22 mouse cellular contexts compared by ENCODE assay signal in genomic region chr13:47666470-47666869, GRCm38 (mm10).
DNase-seq lines count a peak whose midpoint lies in the region; ATAC-seq lines count a peak whose summit lies in the region.
"Had no signal": no experiment of that assay in that cellular context is flagged by ENCODE, and none has a peak within 500 bp of the region (broad histone marks: within the 10 kb centered on the region; RNA-seq: fewer than 3 reads in every experiment).

No protein-coding gene starts in this region.

- no peaks in the 10 kb centered on the region for H3K36me3 ChIP-seq in forebrain, embryonic 13.5 days (ENCODE audit: poor library complexity, severe bottlenecking)
- no peaks in the 10 kb centered on the region for H3K36me3 ChIP-seq in forebrain, embryonic 16.5 days (ENCODE audit: control insufficient read depth, insufficient read depth)
- no peaks in the 10 kb centered on the region for H3K36me3 ChIP-seq in heart, embryonic 15.5 days
- no peaks in the 10 kb centered on the region for H3K36me3 ChIP-seq in midbrain, embryonic 10.5 days
- no peaks in the 10 kb centered on the region for H3K36me3 ChIP-seq in midbrain, embryonic 14.5 days (ENCODE audit: control insufficient read depth, insufficient read depth, low read length)
- H3K36me3 ChIP-seq: limb, embryonic 13.5 days; liver, embryonic 13.5 days; midbrain, embryonic 12.5 days; stomach, embryonic 15.5 days had no signal

- no peak overlapping the region for H3K9ac ChIP-seq in forebrain, embryonic 13.5 days
- no peak overlapping the region for H3K9ac ChIP-seq in forebrain, embryonic 16.5 days (replicated peaks; ENCODE audit: low read depth, low read length)
- H3K9ac ChIP-seq in heart, embryonic 15.5 days: no peak overlapping the region
- no peak overlapping the region for H3K9ac ChIP-seq in midbrain, embryonic 14.5 days (replicated peaks; ENCODE audit: low read length)
- H3K9ac ChIP-seq: limb, embryonic 13.5 days; liver, embryonic 13.5 days; lung, embryonic 14.5 days; midbrain, embryonic 12.5 days; stomach, embryonic 15.5 days had no signal

- no peaks in the 10 kb centered on the region for H3K27me3 ChIP-seq in forebrain, embryonic 13.5 days
- no peaks in the 10 kb centered on the region for H3K27me3 ChIP-seq in forebrain, embryonic 16.5 days (replicated peaks; ENCODE audit: control insufficient read depth, insufficient read depth, low read length)
- no peaks in the 10 kb centered on the region for H3K27me3 ChIP-seq in heart, embryonic 15.5 days
- no peaks in the 10 kb centered on the region; the same call in 1 of the 2 replicates for H3K27me3 ChIP-seq in midbrain, embryonic 10.5 days (ENCODE audit: low read depth, poor library complexity, severe bottlenecking)
- no peaks in the 10 kb centered on the region for H3K27me3 ChIP-seq in midbrain, embryonic 14.5 days (ENCODE audit: control insufficient read depth, insufficient read depth, low read length)
- H3K27me3 ChIP-seq: CH12.LX; liver, embryonic 13.5 days; midbrain, embryonic 12.5 days; stomach, embryonic 15.5 days had no signal

- ATAC-seq in forebrain, embryonic 13.5 days: no peak
- ATAC-seq in forebrain, embryonic 16.5 days: no peak
- ATAC-seq in heart, embryonic 15.5 days (replicated peaks; ENCODE audit: insufficient number of reproducible peaks, insufficient read depth, low FRiP score, low read depth): no peak; the same call in 1 of the 2 replicates
- no peak for ATAC-seq in midbrain, embryonic 14.5 days (ENCODE audit: low FRiP score, low TSS enrichment)

- H3K27ac ChIP-seq in forebrain, embryonic 13.5 days: peak overlapping the region; percentile 80
- H3K27ac ChIP-seq in forebrain, embryonic 16.5 days (ENCODE audit: low read length): no peak overlapping the region
- H3K27ac ChIP-seq in heart, embryonic 15.5 days: peak overlapping the region; percentile 55
- H3K27ac ChIP-seq in midbrain, embryonic 10.5 days (replicated peaks): peak overlapping the region; percentile 49
- H3K27ac ChIP-seq in midbrain, embryonic 14.5 days (replicated peaks; ENCODE audit: low read depth, low read length): no peak overlapping the region
- H3K27ac ChIP-seq: kidney, postnatal 0 days; liver, embryonic 13.5 days had no signal

- 73% methylated on average over 3 of the region's 3 CpGs for WGBS in forebrain, embryonic 13.5 days
- WGBS in forebrain, embryonic 16.5 days: 77% methylated on average over 3 of the region's 3 CpGs
- WGBS in heart, embryonic 15.5 days: 42% methylated on average over 3 of the region's 3 CpGs
- WGBS in midbrain, embryonic 10.5 days: 78% methylated on average over 3 of the region's 3 CpGs
- 83% methylated on average over 3 of the region's 3 CpGs for WGBS in midbrain, embryonic 14.5 days

- H3K4me1 ChIP-seq in forebrain, embryonic 13.5 days: peaks cover 24% of the 10 kb centered on the region
- peaks cover 14% of the 10 kb centered on the region for H3K4me1 ChIP-seq in forebrain, embryonic 16.5 days (replicated peaks; ENCODE audit: control insufficient read depth, insufficient read depth, low read length)
- H3K4me1 ChIP-seq in heart, embryonic 15.5 days (replicated peaks): peaks cover 13% of the 10 kb centered on the region
- peaks cover 13% of the 10 kb centered on the region for H3K4me1 ChIP-seq in midbrain, embryonic 10.5 days
- H3K4me1 ChIP-seq in midbrain, embryonic 14.5 days (ENCODE audit: control insufficient read depth, insufficient read depth, low read length): peaks cover 10% of the 10 kb centered on the region
- H3K4me1 ChIP-seq: liver, embryonic 13.5 days; stomach, embryonic 15.5 days had no signal

- no peaks in the 10 kb centered on the region for H3K9me3 ChIP-seq in forebrain, embryonic 13.5 days (replicated peaks)
- no peaks in the 10 kb centered on the region for H3K9me3 ChIP-seq in forebrain, embryonic 16.5 days (ENCODE audit: control insufficient read depth, low read length)
- no peaks in the 10 kb centered on the region for H3K9me3 ChIP-seq in heart, embryonic 15.5 days (replicated peaks)
- no peaks in the 10 kb centered on the region for H3K9me3 ChIP-seq in midbrain, embryonic 10.5 days (replicated peaks)
- H3K9me3 ChIP-seq in midbrain, embryonic 14.5 days (ENCODE audit: control insufficient read depth, low read length): peaks cover under 1% of the 10 kb centered on the region; the same call in 1 of the 2 replicates
- H3K9me3 ChIP-seq: limb, embryonic 13.5 days; liver, embryonic 13.5 days; midbrain, embryonic 12.5 days; stomach, embryonic 15.5 days had no signal

- H3K4me2 ChIP-seq in forebrain, embryonic 13.5 days: no peak overlapping the region
- H3K4me2 ChIP-seq in forebrain, embryonic 16.5 days (ENCODE audit: low read length): no peak overlapping the region
- H3K4me2 ChIP-seq in heart, embryonic 15.5 days: no peak overlapping the region
- H3K4me2 ChIP-seq in midbrain, embryonic 14.5 days (ENCODE audit: low read length): no peak overlapping the region
- H3K4me2 ChIP-seq: liver, embryonic 13.5 days had no signal

- DNase-seq in heart, adult 11 months: no peak
- DNase-seq in midbrain, embryonic 10.5 days (ENCODE audit: low spot score): no peak
- DNase-seq in midbrain, embryonic 14.5 days: no peak
- DNase-seq in heart, postnatal 4 days: peak; percentile 7
- DNase-seq in ovary, postnatal 10 days (ENCODE audit: low spot score): no peak
- DNase-seq: adrenal gland, postnatal 25 days; cerebellum, adult 11-12 months; gastrocnemius, adult 2 months; kidney, adult 18-20 months; liver, embryonic 13.5 days; lung, postnatal 36 days; retina, postnatal 1 day; thymus, postnatal 14 days had no signal

- no peak overlapping the region for H3K4me3 ChIP-seq in forebrain, embryonic 13.5 days
- H3K4me3 ChIP-seq in forebrain, embryonic 16.5 days (replicated peaks; ENCODE audit: low read length): no peak overlapping the region
- H3K4me3 ChIP-seq in heart, embryonic 15.5 days: no peak overlapping the region
- H3K4me3 ChIP-seq in midbrain, embryonic 10.5 days: no peak overlapping the region
- no peak overlapping the region for H3K4me3 ChIP-seq in midbrain, embryonic 14.5 days (replicated peaks; ENCODE audit: low read depth, low read length)
- H3K4me3 ChIP-seq: limb, embryonic 13.5 days; liver, embryonic 13.5 days; midbrain, embryonic 12.5 days; stomach, embryonic 15.5 days had no signal

Comparison
In these comparisons a context has a peak if more than half of its experiments do, and no peak if none do; other contexts are left out.
1. H3K27ac ChIP-seq: peak in forebrain, embryonic 13.5 days (single experiment), heart, embryonic 15.5 days (single experiment) and midbrain, embryonic 10.5 days (single experiment); none in forebrain, embryonic 16.5 days (single experiment) and midbrain, embryonic 14.5 days (single experiment).